Mouse (Mus musculus) intestine, postnatal 0 days (tissue): Measurements from ENCODE around the gene Ddah2. TPM values are rescaled to one million over a fixed set of nuclear protein-coding genes. Genes with fewer than 3 reads are reported as not detected.
A peak's percentile ranks its signal among the peaks of the same experiment; 100 is the strongest.

ENCODE experiments used
- ATAC-seq: fragments of 200-750 bp; cut with Nextera tagmentation; 2 replicates; pipeline ENCODE4 v1.8.0; 2017; ENCODE audit warnings: mild to moderate bottlenecking, moderate TSS enrichment, moderate library complexity
- H3K27ac ChIP-seq: fragments of 300-500 bp; sonication (generic); 2 replicates; pipeline ENCODE4 v1.5.1; 2014; ENCODE audit warnings: mild to moderate bottlenecking, low read depth, low read length, moderate library complexity
- H3K27me3 ChIP-seq: fragments of 300-500 bp; sonication (generic); replicated peaks from 2 replicates; pipeline ENCODE4 v1.6.1; 2014; ENCODE audit warnings: low read length, mixed read lengths; ENCODE audit not compliant: control insufficient read depth, insufficient read depth
- H3K36me3 ChIP-seq: fragments of 300-500 bp; sonication (generic); 2 replicates; pipeline ENCODE4 v1.6.1; 2014; ENCODE audit warnings: mild to moderate bottlenecking, moderate library complexity; ENCODE audit not compliant: control insufficient read depth, insufficient read depth
- H3K4me1 ChIP-seq: fragments of 300-500 bp; sonication (generic); replicated peaks from 2 replicates; pipeline ENCODE4 v1.6.1; 2014; ENCODE audit warnings: antibody characterized with exemption, low read length, mixed read lengths; ENCODE audit not compliant: control insufficient read depth, insufficient read depth
- H3K4me2 ChIP-seq: fragments of 300-500 bp; sonication (generic); replicated peaks from 2 replicates; pipeline ENCODE4 v1.6.1; 2014; ENCODE audit warnings: low read depth, mild to moderate bottlenecking, moderate library complexity
- H3K4me3 ChIP-seq: fragments of 300-500 bp; sonication (generic); 2 replicates; pipeline ENCODE4 v1.5.1; 2014; ENCODE audit warnings: low read depth, low read length
- H3K9ac ChIP-seq: fragments of 300-500 bp; sonication (generic); 2 replicates; pipeline ENCODE4 v1.6.1; 2014; ENCODE audit warnings: mild to moderate bottlenecking, low read depth, low read length
- H3K9me3 ChIP-seq: fragments of 300-500 bp; sonication (generic); 2 replicates; pipeline ENCODE4 v1.6.1; 2016; ENCODE audit warnings: mixed run types; ENCODE audit not compliant: control insufficient read depth
- CTCF ChIP-seq: sonication (generic); IDR thresholded peaks from 2 replicates; pipeline ENCODE4 v1.5.1; 2016; ENCODE audit warnings: low read depth, mild to moderate bottlenecking, control low read depth, antibody characterized with exemption, moderate library complexity
- WGBS: fragments of 180-500 bp; shearing (Covaris S2); extraction: QIAGEN DNeasy Blood & Tissue Kit; methylation state at CpG from one replicate; pipeline ENCODE4 v1.1.7; 2014; 5-methylcytosine and 5-hydroxymethylcytosine counted together
- polyA plus RNA-seq: library from polyadenylated mRNA; unstranded; fragments of >200 nt; fragmentation: Nextera tagmentation; extraction: Ambion mirVana; gene quantifications from 2 replicates; pipeline ENCODE4 v1.2.1, GENCODE M21; 2015

The Ddah2 gene
- polyA plus RNA-seq, 1 experiment from 2014 or later, result 68.3 TPM

DNA sequence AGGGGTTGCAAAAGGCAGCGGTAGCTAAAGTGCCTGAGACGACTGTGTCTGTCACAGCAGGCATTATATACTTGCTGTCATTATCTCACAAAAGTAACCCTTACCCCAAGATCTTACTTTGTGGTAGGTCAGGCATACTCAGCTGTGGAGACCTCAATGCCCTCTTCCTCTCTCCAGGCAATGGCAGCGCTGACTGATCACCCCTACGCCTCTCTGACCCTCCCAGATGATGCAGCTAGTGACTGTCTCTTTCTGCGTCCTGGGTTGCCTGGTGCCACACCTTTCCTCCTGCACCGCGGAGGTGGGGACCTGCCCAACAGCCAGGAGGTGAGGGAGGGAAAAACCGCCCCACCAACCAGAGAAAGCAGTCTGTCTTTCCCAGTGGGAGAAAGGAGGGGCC lies 2.5 kb downstream of the Ddah2 start:
- Histone ChIP-seq H3K9ac (no peak overlapping the region), H3K4me2 (no peak overlapping the region), H3K4me3 (no peak overlapping the region), H3K27ac (no peak overlapping the region), H3K4me1 (peaks cover 9% of the 10 kb centered on the region; the same call in 1 of the 2 replicates), H3K36me3 (peaks cover 33% of the 10 kb centered on the region), H3K27me3 (no peaks in the 10 kb centered on the region; the same call in 1 of the 2 replicates), H3K9me3 (no peaks in the 10 kb centered on the region)
- ATAC-seq, result no peak
- 71% methylated on average over 8 of the region's 8 CpGs for WGBS
- no peak for TF ChIP-seq CTCF

DNA sequence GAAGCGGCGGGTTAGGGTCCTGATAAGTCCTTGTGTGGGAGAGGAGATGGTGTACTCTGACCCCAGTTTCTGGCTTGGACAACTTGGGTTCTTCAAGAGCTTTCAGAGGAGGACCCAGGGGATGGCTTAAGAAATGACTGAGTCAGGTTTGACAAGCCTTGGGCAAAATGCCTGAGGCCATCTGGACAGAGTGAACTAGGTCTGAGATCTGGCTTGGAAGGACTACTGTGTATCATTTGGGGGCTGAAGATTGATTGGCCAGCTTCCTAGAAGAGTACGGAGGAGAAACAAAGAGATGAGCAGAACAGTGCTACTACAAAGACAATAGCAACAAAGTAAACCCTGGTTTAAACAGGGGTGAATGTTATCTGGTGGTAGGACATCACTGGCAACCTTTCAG lies 4.6 kb downstream of the Ddah2 start:
- Histone ChIP-seq H3K9ac (no peak overlapping the region), H3K27ac (no peak overlapping the region), H3K27me3 (peaks cover 7% of the 10 kb centered on the region; the same call in 1 of the 2 replicates), H3K36me3 (peaks cover 14% of the 10 kb centered on the region), H3K4me1 (peaks cover 9% of the 10 kb centered on the region; the same call in 1 of the 2 replicates), H3K9me3 (no peaks in the 10 kb centered on the region), H3K4me2 (no peak overlapping the region), H3K4me3 (no peak overlapping the region)
- WGBS, result 86% methylated on average over 3 of the region's 3 CpGs
- no peak for TF ChIP-seq CTCF
- no peak for ATAC-seq

DNA sequence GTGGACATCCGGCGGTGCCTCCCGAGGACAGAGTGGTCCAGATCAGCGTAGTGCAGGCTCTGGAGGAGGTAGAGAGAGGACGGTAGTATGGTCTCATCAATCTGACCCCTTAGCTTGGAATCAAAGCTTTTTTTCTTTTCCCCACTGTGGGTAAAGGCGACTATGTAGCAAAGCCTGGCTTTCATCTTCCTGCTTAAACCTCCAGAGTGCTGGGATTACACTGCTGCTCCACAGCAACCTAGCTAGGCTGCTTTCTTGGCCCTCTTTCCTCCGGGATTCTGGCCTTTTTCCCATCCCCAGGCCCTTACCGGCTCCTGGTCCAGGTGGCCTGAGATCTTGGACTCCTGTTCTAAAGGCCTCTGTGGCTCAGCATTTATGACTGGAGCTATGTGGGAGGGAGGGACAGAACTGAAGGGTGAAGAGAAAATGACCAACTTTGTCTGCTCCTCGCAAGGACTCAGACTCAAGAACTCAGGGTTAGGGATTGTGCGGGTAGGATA lies 5.6 kb downstream of the Ddah2 start:
- H3K9me3 ChIP-seq, result no peaks in the 10 kb centered on the region
- 35% methylated on average over 10 of the region's 10 CpGs for WGBS
- H3K9ac ChIP-seq, result 0 out of 2 replicates have a peak overlapping the region, but pooled peaks have one; percentile 45
- TF ChIP-seq CTCF, result no peak
- peaks cover 9% of the 10 kb centered on the region; the same call in 1 of the 2 replicates for H3K4me1 ChIP-seq
- ATAC-seq, result peak; percentile 4; the same call in 1 of the 2 replicates
- peak overlapping the region; percentile 71 for H3K4me2 ChIP-seq
- H3K27ac ChIP-seq, result peak overlapping the region; percentile 23; the same call in 1 of the 2 replicates
- H3K4me3 ChIP-seq, result peak overlapping the region; percentile 34
- peaks cover 13% of the 10 kb centered on the region for H3K36me3 ChIP-seq
- H3K27me3 ChIP-seq, result peaks cover 7% of the 10 kb centered on the region; the same call in 1 of the 2 replicates

DNA sequence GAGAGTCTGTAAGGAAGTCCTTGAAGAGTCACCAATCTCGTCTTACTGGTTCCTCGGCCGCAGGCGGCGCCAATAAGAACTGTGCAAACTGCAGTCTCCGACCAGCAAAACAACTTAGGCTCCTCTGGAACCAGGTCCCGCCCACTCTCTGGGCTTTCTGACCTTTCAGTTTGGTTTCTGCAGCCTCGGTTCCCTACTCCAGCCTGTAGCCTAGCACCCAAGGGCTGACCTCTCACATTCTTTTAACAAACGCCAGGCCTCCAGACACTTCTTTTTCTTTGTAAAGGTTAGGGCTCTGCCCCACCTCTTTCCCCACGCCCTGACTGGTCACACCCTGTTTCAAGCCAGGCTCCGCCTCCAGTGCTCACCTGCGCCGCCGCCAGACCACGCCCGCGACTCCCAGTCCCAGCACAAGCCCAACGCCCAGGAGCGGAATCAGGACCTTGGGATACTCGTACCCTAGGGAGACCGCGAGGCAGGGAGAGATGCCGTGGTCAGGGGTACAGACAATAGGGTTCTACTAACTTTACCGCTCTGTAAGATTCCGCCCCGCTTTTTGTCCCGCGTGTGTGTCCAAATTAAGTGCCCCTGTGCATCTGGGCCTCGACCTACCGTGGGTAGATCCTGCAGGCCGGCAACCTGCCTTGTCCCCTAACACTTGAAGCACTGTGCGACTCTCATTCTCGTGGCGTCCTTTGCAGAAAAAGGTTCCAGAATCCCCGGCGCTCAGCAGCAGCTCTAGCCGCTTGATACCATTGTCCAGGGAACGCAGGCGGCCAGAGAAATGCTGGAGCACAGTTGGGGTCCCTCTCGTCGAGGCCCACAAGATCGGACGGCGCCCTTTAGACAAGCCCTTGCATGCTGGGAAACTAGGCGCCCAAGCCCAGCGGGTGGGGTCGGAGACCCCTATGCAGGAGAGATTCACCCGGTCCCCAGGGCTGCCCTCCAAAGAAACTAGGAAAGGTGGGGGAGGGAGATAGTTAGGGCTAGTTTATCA lies 6.4 kb downstream of the Ddah2 start, which contains the start of gene Ly6g6c:
TSS of gene Ly6g6c (plus strand) at position 438 of the 997 bp plus-strand sequence.
- H3K27ac ChIP-seq, result peak within 1 kb of the TSS; percentile 23; the same call in 1 of the 2 replicates
- no peaks in the 10 kb centered on the region for H3K9me3 ChIP-seq
- H3K4me2 ChIP-seq, result peak within 1 kb of the TSS; percentile 71
- peaks cover 13% of the 10 kb centered on the region for H3K36me3 ChIP-seq
- H3K27me3 ChIP-seq, result peaks cover 7% of the 10 kb centered on the region; the same call in 1 of the 2 replicates
- peak within 1 kb of the TSS; percentile 34 for H3K4me3 ChIP-seq
- H3K9ac ChIP-seq, result peak within 1 kb of the TSS; percentile 45; the same call in 1 of the 2 replicates
- peaks cover 9% of the 10 kb centered on the region; the same call in 1 of the 2 replicates for H3K4me1 ChIP-seq
- WGBS, result 7% methylated on average over 48 of the region's 48 CpGs
- ATAC-seq, result peak; percentile 84
- TF ChIP-seq CTCF, result peak; percentile 33

DNA sequence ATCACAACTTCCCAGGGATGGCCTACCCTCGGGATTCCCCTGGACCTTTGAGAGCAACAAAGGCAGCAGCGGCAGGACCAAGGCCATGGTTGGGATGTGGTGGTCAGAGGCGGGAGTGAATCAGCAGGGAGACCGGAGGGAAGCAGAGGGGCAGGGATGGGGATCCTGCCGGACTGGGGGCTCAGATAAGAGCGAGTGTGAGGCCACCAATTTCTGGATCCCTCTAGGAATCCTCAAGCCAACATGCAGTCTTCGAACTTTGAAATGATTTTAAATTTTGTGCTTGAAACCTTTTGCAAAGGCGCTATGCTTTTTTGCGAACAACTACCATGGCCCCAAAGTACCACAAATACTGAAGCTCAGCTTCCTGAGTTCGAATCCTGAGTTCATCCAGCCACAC lies 7.2 kb downstream of the Ddah2 start, which contains the start of gene Mpig6b:
TSS of gene Mpig6b (minus strand) at position 101 of the 400 bp plus-strand sequence.
- peak within 1 kb of the TSS; percentile 45; the same call in 1 of the 2 replicates for H3K9ac ChIP-seq
- no peak for TF ChIP-seq CTCF
- peaks cover 7% of the 10 kb centered on the region; the same call in 1 of the 2 replicates for H3K27me3 ChIP-seq
- H3K27ac ChIP-seq, result peak within 1 kb of the TSS; percentile 23; the same call in 1 of the 2 replicates
- peak within 1 kb of the TSS; percentile 71 for H3K4me2 ChIP-seq
- WGBS, result 69% methylated on average over 10 of the region's 10 CpGs
- H3K4me1 ChIP-seq, result peaks cover 9% of the 10 kb centered on the region; the same call in 1 of the 2 replicates
- no peaks in the 10 kb centered on the region for H3K9me3 ChIP-seq
- peak within 1 kb of the TSS; percentile 34 for H3K4me3 ChIP-seq
- peaks cover 8% of the 10 kb centered on the region for H3K36me3 ChIP-seq
- no peak for ATAC-seq
